Mouse (Mus musculus) heart, adult 18-20 months (tissue): ENCODE measurements around the gene Bysl. TPM values are rescaled to one million over a fixed set of nuclear protein-coding genes. Genes with fewer than 3 reads are reported as not detected.

Experiments used
- DNase-seq, 2 experiments: peaks; one replicate each; pipeline ENCODE4 v3.0.0; 2021 to 2022; ENCODE audit warnings: mixed read lengths in 1 of 2
- total RNA-seq, 2 experiments: library from RNA; stranded (reverse); gene quantifications; 2 replicates each; pipeline ENCODE4 v1.2.3; 2021

Gene Bysl
- total RNA-seq, 2 experiments from 2014 or later: 13.5 to 16.5 TPM

DNA sequence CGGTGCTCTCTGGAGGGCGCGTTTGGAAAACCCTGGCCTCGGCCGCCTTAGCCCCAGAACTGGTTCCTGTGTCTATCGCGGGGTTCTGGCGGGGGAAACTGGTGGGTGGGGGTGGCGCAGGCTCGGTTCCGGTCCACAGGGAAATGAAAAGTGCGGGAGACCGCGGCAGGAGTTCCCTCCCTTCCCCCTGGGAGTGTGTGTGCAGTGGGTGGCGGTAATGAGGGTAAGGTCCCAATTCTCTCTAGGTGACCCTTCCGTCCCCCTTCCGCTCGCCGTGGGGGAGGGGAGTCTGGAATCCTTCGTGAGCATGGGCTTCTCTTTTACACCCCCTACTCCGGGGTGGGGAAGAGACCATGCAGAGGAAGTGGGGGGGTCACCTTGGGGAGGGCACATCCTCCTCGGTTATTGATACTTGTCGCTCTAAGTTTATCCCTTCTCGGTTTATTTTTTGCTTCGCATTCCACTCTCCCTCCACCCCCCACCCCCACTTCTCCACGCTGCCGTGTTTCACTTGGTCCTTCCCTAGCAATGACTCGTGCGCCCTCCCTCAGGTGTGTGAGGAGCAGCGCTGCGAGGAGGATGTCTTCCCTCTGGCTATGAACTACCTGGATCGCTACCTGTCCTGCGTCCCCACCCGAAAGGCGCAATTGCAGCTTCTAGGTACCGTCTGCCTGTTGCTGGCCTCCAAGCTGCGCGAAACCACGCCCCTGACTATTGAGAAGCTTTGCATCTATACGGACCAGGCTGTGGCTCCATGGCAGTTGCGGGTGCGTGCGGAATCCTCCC lies 16.9 kb downstream of the Bysl start:
- peak; percentile 62 to 73 for DNase-seq

DNA sequence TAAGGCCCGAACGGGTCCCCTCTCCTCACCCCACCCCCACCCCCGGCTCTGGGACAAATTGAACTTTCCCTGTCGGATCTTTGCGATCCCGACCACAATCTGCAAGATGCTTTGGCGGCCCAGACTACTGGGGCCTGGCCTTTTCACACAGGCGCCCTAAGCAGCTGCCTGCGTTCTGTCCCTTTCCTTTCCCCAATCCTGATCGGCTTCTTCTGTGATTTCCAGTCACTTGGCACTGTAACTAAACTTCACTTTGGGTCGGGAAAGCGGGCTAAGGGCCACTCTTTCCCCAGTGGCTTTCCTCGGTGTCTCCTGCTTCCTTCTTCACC lies 17.5 kb downstream of the Bysl start:
- peak in 1 of 2 experiments; percentile 73 for DNase-seq

DNA sequence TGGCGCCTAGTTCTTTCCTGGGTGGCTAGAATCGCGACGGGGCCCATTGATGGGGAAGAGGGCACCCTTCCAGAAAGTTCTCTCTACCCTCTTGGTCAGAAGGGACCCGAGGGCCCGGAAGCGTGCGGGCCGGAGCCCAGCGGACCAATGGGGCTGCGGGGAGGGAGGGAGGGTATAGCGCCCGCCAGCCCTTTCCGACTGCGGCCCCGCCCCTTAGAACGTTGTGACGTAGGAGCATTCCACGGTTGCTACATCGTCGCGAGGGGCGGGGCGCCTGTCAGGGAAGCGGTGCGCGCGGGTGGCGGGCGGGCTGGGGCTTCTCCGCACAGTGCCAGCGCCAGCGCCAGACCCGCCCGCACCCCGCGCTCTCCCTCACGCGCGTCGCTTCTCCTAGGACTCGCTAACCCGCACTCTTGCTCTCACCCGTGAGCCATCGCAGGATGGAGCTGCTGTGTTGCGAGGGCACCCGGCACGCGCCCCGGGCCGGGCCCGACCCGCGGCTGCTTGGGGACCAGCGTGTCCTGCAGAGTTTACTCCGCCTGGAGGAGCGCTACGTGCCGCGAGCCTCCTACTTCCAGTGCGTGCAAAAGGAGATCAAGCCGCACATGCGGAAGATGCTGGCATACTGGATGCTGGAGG lies 18.0 kb downstream of the Bysl start:
- DNase-seq: peak; percentile 96 to 97

DNA sequence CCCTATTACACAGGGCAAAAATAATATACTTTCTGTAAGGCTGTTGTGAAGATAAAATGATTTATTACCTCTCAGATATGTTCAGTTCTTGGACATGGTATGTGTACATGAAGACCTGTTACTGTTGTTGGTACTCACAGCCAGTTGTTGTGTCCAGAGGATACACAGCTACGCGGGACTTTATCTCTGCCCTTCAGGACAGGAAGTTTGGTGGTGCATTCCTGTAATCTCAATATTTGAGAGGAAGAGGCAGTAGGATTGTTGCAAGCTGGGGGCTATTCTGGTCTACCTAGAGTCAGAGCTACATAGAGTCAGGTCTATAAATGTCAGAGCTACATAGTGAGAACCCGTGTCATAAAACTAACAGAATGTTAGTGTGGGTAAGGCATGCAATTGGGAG lies 20.2 kb downstream of the Bysl start:
- no peak for DNase-seq

DNA sequence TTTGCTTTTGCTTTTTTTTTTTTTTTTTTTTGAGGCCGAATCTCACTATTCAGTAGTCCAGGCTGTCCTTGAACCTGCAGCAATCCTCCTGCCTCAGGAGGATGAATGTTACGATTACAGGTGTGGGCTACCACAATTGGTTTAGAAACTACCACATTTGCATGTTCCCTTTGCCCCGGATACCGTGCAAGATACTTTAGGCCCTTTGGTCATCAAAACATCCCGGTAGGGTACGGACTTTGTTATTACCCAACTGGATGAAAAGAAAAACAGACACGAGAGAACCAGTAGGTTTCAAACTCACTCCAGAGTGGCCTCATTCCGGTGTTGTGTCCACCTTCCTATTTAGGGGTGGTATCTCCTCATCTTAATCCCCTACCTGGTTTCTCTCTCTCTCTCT lies 22.8 kb downstream of the Bysl start:
- DNase-seq: no peak

DNA sequence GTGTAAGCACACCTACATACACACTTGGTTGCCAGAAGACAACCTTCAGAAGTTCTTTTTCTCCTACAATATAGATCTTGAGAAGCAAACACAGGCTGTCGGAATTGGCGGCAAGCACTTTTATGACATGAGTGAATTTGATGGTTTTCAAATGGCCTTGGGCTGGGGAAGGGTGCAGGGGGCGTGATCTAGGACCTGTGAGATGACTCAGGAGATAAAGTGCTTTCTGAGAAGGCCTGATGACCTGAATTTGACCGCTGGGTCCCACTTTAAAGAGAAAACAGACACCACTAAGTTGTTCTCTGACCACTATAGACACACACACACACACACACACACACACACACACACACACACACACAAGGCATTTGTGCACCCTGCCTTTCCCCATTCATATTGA lies 30.3 kb downstream of the Bysl start:
- no peak for DNase-seq

DNA sequence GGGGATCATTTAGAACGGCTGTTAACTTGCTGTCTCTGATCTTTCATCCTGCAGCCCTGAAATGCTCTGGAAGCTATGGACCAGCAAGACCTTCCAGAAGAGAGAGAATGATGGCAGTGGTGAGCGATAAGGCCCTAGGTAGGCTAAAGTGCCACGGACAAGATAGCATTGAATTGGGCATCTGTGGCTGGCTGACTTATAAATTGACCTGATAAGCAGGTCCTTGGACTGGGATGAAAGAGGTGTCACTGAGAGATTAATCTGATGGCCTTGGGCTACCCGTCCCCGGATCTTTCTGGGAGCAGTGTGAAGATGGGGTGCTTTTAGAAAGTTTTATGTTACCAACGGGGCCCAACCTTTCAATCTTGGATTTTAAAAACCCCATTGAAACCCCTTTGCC lies 32.6 kb downstream of the Bysl start:
- no peak for DNase-seq

DNA sequence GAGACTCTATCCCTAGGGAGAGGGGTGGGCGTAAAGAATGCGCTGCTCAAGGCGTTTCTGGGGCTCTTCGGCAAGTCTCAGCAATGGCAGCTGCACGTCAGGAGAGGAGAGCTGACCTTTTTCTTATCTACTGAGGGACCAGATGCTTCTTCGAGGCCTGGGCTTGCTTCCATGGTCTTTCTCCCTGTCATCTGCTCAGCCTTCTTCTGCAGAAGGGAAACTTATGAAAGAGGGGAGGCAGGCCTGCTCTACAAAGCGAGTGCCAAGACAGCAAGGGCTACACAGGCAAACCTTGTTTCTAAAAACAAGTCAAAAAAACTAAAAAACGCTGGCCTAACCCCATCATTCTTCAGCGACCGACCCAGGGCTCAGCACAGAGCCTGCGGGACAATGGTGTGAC lies 36.5 kb downstream of the Bysl start:
- peak; percentile 32 to 48 for DNase-seq

DNA sequence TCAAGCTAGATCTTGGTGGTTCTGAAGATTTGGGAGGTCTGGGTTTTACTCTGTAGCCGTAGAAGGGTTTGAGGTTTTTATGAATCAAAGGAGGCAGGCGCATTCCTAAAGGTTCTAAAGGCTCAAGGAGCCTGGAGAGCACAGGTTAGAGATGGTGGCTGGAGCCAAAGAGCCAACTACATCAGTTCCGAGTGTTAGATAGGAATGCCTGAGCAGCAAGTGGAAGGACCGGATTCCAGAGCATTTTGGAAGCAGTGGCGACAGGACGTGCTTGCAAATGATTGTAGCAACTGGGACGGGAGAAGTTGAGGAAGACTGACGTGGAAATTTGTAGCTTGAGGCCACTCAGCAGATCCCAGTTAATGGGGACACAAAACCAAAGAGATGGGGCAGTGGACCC lies 37.3 kb downstream of the Bysl start:
- peak in 1 of 2 experiments; percentile 17 for DNase-seq

DNA sequence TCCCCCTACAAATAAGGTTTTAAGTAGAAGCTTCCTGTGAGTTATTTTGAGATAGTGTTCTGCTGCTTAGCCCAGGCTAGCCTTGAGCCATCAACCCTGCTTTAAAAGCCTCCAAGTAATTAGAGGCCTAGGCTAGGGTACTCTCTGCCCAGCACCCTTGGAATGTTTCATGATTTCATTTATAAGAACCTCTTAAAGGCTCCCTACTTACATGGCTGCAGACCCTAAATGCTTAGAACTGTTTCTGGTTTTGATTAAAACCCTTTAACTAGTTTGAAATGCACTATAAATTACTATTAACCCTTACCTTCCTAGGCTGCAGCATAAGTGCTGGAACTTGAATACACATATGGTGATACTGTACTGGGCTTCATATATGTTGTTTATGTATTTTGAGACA lies 38.9 kb downstream of the Bysl start:
- no peak for DNase-seq

DNA sequence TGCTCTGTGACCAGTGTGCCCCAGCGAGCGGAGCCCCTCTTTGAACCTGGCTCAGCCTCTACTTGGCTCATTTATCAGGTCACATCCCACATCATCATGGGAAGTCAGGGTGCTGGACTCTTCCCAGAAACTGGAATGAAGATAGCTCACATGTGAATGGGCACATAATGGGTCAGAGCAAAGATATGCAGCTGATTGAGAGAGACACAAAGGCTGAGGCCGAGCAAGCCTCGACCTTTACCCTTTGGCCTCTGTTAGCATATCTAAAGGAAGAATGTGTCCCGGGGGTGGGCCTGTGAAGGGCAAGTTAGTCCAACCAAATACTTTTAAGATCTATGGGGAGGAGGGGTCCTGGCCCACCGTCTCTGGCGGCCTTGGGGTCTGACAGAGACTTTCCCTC lies 39.7 kb downstream of the Bysl start:
- no peak for DNase-seq

DNA sequence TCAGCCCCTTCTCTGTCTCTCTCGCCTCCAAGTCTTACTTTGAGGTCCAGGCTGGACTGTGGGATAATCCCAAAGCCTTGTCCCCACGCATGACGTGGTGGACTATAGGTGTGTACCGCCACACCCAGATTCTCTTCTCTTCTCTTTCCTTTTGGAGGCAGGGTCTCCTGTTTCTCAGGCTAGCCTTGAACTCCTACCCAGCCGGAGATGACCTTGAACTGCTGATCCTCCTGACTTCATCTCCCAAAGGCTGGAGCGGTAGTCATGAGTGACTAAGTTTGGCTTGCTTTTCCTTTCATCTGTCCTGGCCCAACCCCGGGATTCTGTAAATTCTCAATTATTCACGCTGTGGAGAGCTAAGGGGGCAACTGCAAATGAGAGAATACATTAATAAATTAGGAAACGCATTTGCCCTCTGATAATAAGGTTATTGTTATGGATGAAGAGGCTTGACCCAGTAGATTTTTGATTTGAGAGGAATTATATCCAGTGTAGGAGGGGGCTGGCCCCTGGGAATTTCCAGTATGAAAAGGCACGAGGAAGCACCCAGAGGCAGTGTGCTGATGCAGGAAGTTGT lies 42.3 kb downstream of the Bysl start:
- DNase-seq: no peak

DNA sequence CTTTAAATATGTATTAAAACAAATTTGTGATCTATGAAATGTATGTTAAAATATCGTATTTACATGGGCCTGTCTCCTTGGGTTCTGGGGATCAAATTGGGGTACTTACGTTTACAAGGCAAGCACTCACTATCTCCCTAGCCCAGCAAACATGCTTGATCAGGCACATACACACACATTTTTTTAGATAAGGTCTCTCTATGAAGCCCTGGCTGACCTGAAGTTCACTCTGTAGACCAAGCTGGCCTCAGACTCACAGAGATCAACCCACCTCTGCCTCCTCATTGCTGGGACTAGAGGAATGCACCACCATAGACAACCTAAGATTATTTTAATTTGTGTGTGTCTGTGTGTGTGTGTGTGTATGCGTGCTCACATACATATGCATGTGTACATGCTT lies 42.9 kb downstream of the Bysl start:
- DNase-seq: no peak

DNA sequence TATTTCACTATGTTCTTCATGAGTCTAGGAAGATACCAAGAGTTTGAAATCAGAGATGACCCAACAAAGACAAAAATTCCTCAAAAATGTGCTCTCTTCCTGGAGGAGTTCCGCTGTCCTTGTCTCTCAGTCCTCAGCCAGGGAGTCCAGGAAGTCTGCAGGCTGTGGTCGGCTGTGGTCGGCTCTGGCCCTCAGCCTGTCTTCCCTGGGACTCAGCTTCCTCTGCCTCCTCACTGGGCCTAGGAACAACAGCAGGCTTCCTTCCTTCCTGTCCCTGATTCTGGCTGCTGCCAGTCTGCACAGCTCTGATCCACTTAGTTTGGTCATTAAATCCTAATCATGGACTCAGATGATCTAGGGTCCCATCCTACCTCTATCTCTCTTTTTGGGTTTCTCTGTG lies 44.0 kb downstream of the Bysl start:
- peak; percentile 32 to 62 for DNase-seq

DNA sequence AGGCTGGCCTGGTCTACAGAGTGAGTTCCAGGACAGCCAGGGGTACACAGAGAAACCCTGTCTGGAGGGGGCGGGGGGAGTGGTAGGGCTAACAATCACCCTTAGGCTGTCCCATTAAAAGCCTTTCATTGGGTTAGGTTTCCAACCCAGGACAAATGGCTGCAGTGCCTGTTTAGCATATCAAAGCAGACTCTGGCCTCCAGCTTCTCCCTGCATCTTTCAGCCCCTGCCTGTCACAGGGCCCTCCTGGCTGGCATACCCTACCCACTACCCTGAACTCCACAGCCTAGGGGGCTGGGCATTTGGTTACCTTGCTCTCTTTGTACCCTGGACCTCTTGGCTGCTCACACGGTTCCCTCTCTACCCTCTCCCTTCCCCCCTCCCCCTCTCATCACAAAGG lies 45.2 kb downstream of the Bysl start:
- no peak for DNase-seq

DNA sequence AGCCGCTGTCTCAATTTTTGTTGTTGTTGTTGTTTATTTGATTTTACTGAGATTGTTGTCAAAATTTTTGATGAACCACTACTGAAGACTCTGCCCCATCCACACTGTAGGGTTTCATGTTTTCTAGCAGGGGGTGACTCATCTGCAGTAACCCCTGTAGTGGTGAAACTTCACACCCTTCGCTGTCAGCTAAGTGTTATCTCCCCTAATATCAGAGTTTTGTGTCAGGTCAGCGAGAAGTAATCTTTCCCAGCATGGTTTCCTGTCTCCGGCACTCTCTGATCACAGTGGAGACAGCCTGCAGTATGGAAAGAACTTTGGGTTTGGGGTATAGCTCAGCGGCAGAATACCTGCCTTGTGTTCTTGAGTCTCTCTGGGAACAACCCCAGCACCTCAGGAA lies 46.7 kb downstream of the Bysl start:
- DNase-seq: no peak

DNA sequence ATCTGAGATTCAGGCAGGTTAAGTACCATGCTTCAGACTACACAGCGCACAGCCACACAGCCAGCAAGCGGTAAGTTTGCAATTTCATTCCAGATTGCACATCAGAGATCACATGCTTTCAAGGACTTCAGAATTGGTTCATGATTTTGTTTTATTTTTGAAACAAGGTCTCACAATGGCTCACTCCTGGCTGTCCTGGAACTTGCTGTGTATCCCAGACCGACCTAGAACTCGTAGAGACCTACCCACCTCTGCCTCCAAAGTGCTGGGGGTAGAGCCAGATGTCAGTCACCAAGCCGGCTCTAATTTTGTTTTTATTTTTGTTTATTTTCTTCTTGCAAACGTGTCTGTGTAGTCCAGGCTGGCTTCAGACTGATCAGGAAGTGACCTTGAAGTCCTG lies 48.4 kb downstream of the Bysl start:
- no peak for DNase-seq

DNA sequence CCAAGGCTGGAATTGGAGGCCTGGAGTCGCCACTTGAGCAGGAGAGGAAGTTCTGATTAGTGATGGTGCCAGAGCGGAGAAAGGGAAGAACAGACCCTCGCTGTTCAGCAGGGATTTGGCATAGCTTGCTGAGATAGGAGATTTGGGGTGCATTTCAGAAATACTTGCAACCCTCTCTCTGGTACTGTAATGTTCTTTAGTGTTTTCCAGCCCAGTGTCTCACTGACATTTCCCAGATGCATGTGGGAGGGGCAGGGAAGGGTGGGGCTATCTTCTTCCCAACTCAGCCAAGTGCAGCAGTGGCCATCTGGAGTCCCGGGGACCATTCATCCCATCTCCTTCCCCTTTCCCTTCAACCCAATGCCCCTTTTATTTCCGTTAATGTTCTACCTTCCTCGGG lies 51.6 kb downstream of the Bysl start:
- peak; percentile 64 to 65 for DNase-seq

DNA sequence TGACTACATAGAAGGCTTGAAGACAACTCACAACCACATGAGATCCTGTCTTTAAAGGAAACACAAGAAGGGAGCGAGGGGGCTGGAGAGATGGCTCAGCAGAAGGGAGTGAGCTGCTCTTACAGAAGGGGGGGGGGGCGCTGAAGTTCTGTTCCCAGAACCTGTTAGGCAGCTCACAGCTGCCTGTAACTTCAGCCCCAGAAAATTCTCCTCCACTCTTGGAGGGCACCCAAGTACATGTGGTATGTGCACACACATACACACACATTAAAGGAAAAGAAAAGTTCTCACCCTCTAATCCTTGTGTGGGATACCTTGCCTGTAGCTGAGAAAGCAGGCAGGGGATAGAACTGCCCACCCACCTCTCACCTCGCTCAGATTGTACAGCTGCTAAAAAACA lies 54.1 kb downstream of the Bysl start:
- DNase-seq: no peak

DNA sequence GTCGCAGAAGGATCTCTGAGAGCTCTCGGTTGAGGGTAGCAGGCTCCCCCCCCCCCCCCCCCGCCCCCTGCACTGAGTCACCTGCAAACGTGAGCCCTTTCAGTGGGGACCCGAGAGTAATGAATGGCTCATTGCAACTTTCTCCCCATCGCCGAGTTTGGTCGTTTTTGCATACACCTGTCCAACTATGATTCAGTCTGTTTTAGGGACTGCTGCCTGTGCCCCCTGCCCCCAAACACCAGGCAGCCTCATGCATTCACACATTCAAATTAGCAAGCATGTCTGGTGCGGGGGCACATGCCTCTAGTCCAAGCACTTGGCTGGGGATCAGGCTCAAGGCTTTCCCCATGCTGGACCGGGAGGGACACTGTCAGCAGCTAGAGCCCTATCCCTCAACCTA lies 56.7 kb downstream of the Bysl start:
- DNase-seq: no peak

DNA sequence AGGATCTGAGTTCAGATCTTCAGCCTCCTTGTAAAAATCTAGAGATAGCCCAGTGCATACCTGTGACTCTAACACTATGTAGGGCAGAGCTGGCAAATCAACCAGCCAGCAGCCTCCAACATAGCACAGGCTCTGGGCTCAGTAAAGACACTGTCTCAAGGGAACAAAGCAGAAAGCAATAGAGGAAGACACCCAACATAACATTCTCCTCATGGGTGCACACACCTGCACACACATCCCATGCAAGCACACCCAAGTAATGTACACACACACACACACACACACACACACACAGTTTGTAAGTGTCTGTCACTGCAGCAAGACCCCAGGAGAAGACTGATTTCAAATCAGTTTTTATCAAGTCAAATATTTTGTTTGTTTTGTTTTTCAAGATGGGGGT lies 58.3 kb downstream of the Bysl start:
- DNase-seq: no peak

DNA sequence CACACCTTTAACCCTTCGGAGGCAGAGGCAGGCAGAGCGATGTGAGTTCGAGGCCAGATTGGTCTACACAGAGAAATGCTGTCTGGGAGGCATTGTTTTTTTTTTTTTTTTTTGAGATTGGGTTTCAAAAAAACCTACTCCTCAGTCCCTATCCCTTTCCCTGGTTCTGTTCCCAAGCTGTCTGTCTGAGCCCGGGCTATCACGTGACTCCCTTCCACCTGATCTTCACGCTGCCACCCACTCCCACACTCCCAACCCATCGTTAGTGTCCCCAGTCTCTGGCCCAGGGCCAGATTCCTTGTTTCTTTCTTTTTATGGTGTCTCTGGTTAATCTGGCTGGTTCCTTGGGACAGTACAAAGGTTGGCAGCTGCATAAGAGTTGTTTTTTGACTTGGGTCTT lies 60.2 kb downstream of the Bysl start:
- no peak for DNase-seq
